Mouse (Mus musculus) embryonic facial prominence, embryonic 10.5 days (tissue): ENCODE results near the gene Gm27021. TPM values are rescaled to one million over a fixed set of nuclear protein-coding genes. Genes with fewer than 3 reads are reported as not detected.

ENCODE experiments used
- DNase-seq: peaks from one replicate; pipeline ENCODE4 v3.0.0-alpha.2; 2017; ENCODE audit warnings: low spot score
- H3K27ac ChIP-seq: fragments of 300-500 bp; sonication (generic); replicated peaks from 2 replicates; pipeline ENCODE4 v1.5.1; 2016; ENCODE audit warnings: mild to moderate bottlenecking
- H3K27me3 ChIP-seq: fragments of 300-500 bp; sonication (generic); replicated peaks from 2 replicates; pipeline ENCODE4 v1.6.1; 2016; ENCODE audit warnings: low read depth, mild to moderate bottlenecking; ENCODE audit not compliant: poor library complexity, severe bottlenecking
- H3K36me3 ChIP-seq: fragments of 300-500 bp; sonication (generic); replicated peaks from 2 replicates; pipeline ENCODE4 v1.6.1; 2016; ENCODE audit warnings: mild to moderate bottlenecking, moderate library complexity
- H3K4me1 ChIP-seq: fragments of 300-500 bp; sonication (generic); 2 replicates; pipeline ENCODE4 v1.6.1; 2016
- H3K4me3 ChIP-seq: fragments of 300-500 bp; sonication (generic); 2 replicates; pipeline ENCODE4 v1.5.1; 2016; ENCODE audit warnings: mild to moderate bottlenecking, moderate library complexity
- H3K9me3 ChIP-seq: fragments of 300-500 bp; sonication (generic); 2 replicates; pipeline ENCODE4 v1.6.1; 2016; ENCODE audit warnings: mild to moderate bottlenecking
- WGBS: fragments of 180-500 bp; shearing (Covaris S2); methylation state at CpG from one replicate; pipeline ENCODE4 v1.1.7; 2016; 5-methylcytosine and 5-hydroxymethylcytosine counted together
- polyA plus RNA-seq: library from polyadenylated mRNA; unstranded; fragments of >200 nt; fragmentation: Nextera tagmentation; extraction: Ambion mirVana; gene quantifications from 2 replicates; pipeline ENCODE4 v1.2.1, GENCODE M21; 2016

Gene Gm27021
- polyA plus RNA-seq: 3.7 and 4.2 TPM in 2 replicates

DNA sequence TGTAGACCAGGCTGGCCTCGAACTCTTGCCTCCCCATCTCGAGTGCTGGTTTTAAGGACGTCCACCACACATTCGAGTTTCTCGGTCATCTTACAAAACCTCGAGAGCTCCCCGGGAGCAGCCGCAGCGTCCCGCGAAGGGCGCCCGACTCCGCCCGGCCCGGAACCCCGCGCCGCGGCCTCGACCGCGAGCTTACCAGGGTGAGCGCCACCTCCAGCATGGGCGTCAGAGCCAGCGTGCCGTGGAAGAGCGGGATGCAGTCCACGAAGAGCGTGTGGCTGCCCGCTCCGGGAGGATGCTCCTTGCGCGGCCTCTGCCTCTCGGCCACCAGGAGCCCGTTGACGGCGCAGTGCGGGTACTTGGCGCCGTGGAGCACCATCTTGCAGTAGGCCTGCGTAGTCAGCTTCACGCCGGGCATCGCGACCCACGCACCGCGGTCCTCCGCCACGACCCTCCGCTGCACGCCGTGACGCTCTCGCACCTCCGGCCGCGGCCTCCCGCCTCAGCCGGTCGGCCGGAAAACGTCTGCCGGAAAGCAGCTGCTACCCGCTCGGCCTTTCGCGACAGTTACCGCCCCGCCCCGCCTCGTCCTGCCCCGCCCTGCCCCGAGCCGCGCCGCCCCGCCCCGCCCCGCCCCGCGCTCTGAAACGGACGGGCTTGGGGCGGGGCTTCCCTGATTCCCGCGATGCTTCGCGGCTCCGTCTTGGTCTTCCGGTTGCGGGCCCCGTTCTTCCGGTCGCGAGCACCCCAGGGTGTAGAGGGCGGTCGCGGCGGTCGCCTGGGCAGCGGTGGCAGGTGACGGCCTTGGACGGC, at the start of gene Gm27021, which contains the start of gene Cox4i1:
Gm27021 (minus strand) TSS at position 519 of the 813 bp plus-strand sequence.
Cox4i1 (plus strand) TSS at position 662 of the 813 bp plus-strand sequence.
- Histone ChIP-seq H3K36me3 (peaks cover 59% of the 10 kb centered on the region), H3K27ac (peak within 1 kb of the TSS; percentile 93), H3K27me3 (no peaks in the 10 kb centered on the region), H3K9me3 (no peaks in the 10 kb centered on the region), H3K4me1 (peaks cover 61% of the 10 kb centered on the region), H3K4me3 (peak within 1 kb of the TSS; percentile 99)
- under 1% methylated on average over 105 of the region's 105 CpGs for WGBS
- DNase-seq: peak; percentile 99

DNA sequence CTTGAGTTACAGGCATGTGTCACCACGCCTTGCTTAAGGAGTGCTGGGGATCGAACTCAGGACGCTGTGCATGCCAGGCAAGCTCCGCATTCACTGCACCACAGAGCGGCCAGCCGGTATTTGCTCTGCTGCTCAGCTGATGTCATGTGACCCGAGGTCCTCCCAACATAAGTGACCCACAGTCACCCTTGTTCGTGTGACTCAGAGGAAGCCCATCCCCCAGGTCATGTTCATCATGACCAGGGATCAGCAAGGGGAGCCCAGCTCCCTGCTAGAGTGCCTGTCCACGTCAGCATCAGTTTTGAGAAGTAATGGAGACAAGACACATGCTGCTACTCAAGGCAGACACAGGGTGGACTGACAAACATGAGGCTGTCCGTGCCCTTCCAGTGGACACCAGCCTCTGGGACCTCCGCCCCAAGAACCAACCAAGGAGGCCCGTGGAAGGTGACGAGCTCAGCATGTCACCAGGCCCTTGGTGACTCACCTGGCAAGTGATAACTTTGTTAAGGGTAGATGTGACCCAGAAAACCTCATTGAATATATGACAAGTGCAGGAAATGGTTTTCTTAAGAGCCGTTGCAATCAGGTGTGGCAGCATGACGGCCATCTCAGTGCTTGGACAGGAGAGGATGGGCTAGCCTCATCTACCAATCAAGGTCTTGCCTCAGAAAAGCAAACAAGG, 48.3 kb upstream of the Gm27021 start:
- H3K27me3 ChIP-seq: no peaks in the 10 kb centered on the region
- 82% methylated on average over 15 of the region's 15 CpGs for WGBS
- no peak for DNase-seq

DNA sequence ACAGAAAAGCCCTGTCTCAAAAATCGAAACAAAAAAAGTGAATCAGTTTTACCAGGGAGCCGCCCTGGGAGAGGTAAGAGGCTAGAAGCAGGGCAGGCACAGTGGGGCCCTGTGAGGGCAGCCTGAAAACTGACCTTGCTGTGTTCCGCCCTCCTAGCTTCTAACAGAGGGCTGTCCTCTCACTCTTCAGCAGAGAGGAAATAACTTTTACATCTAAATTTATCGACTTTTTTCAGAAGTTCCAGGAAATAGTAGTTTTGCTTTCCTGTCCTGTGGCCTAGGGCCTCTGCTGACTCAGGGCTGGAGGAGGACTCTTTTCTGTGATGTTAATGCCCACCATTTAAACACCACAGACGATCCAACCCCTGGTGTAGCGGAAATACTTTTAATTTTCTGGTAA, 47.3 kb upstream of the Gm27021 start:
- peaks cover 10% of the 10 kb centered on the region; the same call in 1 of the 2 replicates for H3K4me1 ChIP-seq
- no peaks in the 10 kb centered on the region for H3K9me3 ChIP-seq
- no peak overlapping the region for H3K4me3 ChIP-seq
- H3K27ac ChIP-seq: no peak overlapping the region
- DNase-seq: no peak
- H3K36me3 ChIP-seq: no peaks in the 10 kb centered on the region
- WGBS: 79% methylated on average over 6 of the region's 6 CpGs
- no peaks in the 10 kb centered on the region for H3K27me3 ChIP-seq

More for the DNA sequence above, 48.3 kb upstream of the Gm27021 start:
- Histone ChIP-seq H3K27ac (no peak overlapping the region), H3K9me3 (no peaks in the 10 kb centered on the region), H3K4me3 (no peak overlapping the region), H3K4me1 (peaks cover 10% of the 10 kb centered on the region; the same call in 1 of the 2 replicates), H3K36me3 (no peaks in the 10 kb centered on the region)

- Histone ChIP-seq H3K27ac (no peak overlapping the region), H3K4me3 (no peak overlapping the region), H3K9me3 (no peaks in the 10 kb centered on the region), H3K36me3 (no peaks in the 10 kb centered on the region), H3K27me3 (0 out of 2 replicates have a peak, but pooled peaks cover 2% of the 10 kb centered on the region), H3K4me1 (peaks cover 5% of the 10 kb centered on the region; the same call in 1 of the 2 replicates)
- no peak for DNase-seq
- WGBS: 83% methylated on average over 10 of the region's 10 CpGs
Observed at GRCm38 (mm10) chr8:120709176-120709575, 41.3 kb upstream of the Gm27021 start.

DNA sequence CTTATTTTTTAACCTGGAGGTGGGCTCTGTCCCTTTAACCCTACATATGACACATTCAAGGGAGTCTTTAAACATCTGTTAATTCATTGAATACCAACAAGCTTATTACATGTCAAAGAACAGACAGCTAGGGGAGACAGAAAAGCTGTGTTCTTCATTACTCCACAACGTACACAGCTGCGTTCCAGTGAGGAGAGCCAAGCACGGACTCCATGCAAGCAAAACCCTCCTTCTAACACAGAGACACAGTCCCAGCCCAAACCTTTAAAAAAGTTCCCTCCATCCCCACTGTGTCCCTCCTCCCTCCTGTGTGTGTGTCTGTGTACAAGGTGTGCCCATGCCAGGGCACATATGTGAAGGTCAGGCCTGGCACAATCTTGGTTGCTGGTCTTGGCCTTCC, 38.3 kb upstream of the Gm27021 start:
- Histone ChIP-seq H3K27me3 (peaks cover 15% of the 10 kb centered on the region), H3K4me3 (no peak overlapping the region), H3K9me3 (no peaks in the 10 kb centered on the region), H3K27ac (no peak overlapping the region), H3K36me3 (no peaks in the 10 kb centered on the region), H3K4me1 (peaks cover 8% of the 10 kb centered on the region)
- DNase-seq: no peak
- 84% methylated on average over 3 of the region's 3 CpGs for WGBS

- no peak for DNase-seq
- Histone ChIP-seq H3K27me3 (peaks cover 15% of the 10 kb centered on the region), H3K36me3 (no peaks in the 10 kb centered on the region), H3K4me1 (peaks cover 13% of the 10 kb centered on the region), H3K9me3 (no peaks in the 10 kb centered on the region), H3K4me3 (no peak overlapping the region), H3K27ac (no peak overlapping the region)
- 87% methylated on average over 15 of the region's 15 CpGs for WGBS
Observed at GRCm38 (mm10) chr8:120705163-120705562, 37.3 kb upstream of the Gm27021 start.

DNA sequence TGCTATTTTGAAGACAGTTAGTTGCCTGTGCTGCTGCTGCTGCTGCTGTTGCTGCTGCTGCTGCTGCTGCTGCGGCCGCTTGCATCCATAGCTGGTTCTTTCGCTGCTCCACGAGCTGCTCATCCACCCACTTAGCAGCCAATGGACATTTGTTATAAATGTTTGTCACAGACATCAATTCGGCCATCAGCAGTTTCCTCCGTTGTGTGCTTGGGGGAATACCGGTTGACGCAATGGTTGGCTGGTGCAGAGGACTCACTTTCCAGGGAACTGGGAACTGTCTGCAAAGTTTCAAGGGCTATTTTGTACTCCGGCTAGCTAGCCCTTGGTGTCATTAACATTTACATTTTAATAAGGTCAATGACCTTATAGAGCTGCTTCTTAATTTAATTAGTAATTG, 36.3 kb upstream of the Gm27021 start:
- no peak for DNase-seq
- peaks cover 15% of the 10 kb centered on the region for H3K27me3 ChIP-seq
- H3K36me3 ChIP-seq: no peaks in the 10 kb centered on the region
- WGBS: 79% methylated on average over 9 of the region's 9 CpGs
- no peak overlapping the region for H3K4me3 ChIP-seq
- peaks cover 18% of the 10 kb centered on the region for H3K4me1 ChIP-seq
- H3K9me3 ChIP-seq: no peaks in the 10 kb centered on the region
- no peak overlapping the region for H3K27ac ChIP-seq

DNA sequence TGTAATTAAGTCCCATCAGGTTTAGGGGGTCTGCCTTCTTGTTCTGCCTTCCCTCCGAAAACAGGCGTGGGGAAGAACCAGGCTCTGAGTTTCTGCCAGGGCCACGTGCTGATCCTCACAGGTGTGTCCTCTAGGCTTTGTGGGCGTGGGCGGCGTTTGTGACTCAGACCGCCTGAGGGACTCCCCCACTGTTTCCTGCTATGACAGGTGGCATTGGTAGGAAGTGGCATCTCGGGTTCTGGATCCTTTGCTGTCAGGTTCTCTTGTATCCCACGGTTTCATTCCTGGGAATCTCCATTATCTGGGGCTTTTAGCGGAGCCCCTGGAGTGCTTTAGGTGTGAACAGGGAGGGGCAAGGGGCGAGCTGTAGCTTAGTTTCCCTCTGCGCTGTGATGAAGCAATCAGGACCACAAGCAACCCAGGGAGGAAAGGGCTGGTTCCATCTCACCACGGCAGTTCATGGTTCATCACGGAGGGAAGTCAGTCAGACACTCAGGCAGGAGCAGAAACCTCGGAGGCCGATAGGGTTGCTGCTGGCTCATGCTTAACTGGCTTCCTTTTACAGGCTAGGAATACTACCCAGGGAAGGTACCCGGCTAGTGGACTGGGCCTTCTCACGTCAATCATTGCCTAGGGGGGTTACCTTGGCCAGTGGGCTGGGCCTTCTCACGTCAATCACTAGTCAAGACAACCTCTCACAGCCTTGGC, 34.0 kb upstream of the Gm27021 start:
- no peaks in the 10 kb centered on the region for H3K36me3 ChIP-seq
- 67% methylated on average over 19 of the region's 19 CpGs for WGBS
- DNase-seq: no peak
- peaks cover 15% of the 10 kb centered on the region for H3K27me3 ChIP-seq
- peaks cover 18% of the 10 kb centered on the region for H3K4me1 ChIP-seq
- H3K4me3 ChIP-seq: no peak overlapping the region
- H3K9me3 ChIP-seq: peaks cover 4% of the 10 kb centered on the region
- no peak overlapping the region for H3K27ac ChIP-seq

GRCm38 (mm10) chr8:120700053-120700452, 32.2 kb upstream of the Gm27021 start:
- no peak for DNase-seq
- H3K4me3 ChIP-seq: no peak overlapping the region
- WGBS: 85% methylated on average over 4 of the region's 4 CpGs
- H3K4me1 ChIP-seq: peaks cover 23% of the 10 kb centered on the region
- peaks cover 20% of the 10 kb centered on the region for H3K27me3 ChIP-seq
- no peaks in the 10 kb centered on the region for H3K36me3 ChIP-seq
- H3K9me3 ChIP-seq: peaks cover 4% of the 10 kb centered on the region
- H3K27ac ChIP-seq: no peak overlapping the region

DNA sequence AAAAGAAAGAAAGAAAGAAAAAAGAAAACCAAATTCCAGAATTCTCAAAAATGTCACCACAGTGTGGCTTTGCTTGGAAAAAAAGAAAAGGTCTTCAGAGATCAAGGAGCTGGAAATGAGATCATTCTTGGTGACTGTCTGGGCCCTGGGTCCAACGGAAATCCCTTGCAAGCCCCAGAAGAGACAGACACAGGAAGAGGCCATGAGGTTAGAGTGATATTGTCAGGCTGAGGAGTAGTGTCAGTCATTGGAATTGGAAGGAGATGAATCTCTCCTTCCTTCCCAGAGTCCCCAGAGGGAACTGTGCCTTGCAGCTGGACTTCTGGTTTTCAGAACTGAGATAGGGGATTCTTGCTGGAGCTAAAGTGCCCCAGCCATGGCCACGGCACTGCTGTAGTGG, 31.7 kb upstream of the Gm27021 start:
- Histone ChIP-seq H3K4me1 (peaks cover 22% of the 10 kb centered on the region), H3K27ac (no peak overlapping the region), H3K4me3 (no peak overlapping the region), H3K27me3 (peaks cover 19% of the 10 kb centered on the region), H3K36me3 (no peaks in the 10 kb centered on the region), H3K9me3 (peaks cover 4% of the 10 kb centered on the region)
- 73% methylated on average over 2 of the region's 2 CpGs for WGBS
- no peak for DNase-seq

DNA sequence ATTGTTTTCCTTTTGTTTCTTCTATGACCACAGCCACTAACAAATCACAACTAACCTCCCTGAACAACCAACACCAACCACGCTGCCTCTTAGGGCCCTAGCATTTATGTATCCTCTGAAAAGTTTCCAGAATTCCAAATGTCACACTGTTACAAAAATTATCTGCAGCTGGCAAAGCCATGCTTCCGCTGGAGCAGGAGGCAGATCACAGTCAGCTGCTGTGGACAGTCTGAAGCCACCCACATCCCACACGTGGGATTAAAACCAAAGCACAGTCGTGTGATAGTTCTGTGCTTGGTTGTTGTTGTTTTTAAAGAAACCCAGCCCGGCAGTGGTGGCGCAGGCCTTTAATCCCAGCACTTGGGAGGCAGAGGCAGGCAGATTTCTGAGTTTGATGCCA, 31.2 kb upstream of the Gm27021 start:
- no peaks in the 10 kb centered on the region for H3K36me3 ChIP-seq
- peaks cover 24% of the 10 kb centered on the region for H3K4me1 ChIP-seq
- H3K9me3 ChIP-seq: peaks cover 4% of the 10 kb centered on the region
- H3K27ac ChIP-seq: no peak overlapping the region
- 81% methylated on average over 6 of the region's 6 CpGs for WGBS
- peaks cover 19% of the 10 kb centered on the region for H3K27me3 ChIP-seq
- DNase-seq: no peak
- H3K4me3 ChIP-seq: no peak overlapping the region

DNA sequence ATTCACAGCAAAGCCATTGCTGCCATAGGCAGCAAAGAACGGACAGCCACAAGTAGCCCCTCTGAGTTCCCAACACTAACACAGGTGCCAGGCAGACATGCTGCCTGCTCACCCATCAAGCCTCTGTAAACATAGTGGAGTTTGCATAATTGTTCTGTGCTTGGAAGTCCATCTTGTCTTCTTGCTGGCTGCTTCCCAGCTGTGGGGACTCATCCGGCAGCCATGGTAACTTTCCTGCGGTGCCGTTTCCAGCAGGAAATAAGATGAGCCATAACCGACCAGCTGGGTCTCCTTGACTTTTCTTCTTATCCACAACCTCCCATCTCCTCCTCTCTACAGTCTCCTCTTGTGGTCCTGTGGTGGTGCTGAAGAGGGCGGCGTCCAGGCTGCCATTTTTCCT, 30.5 kb upstream of the Gm27021 start:
- Histone ChIP-seq H3K9me3 (peaks cover 4% of the 10 kb centered on the region), H3K36me3 (no peaks in the 10 kb centered on the region), H3K27ac (no peak overlapping the region), H3K4me3 (no peak overlapping the region), H3K27me3 (peaks cover 19% of the 10 kb centered on the region), H3K4me1 (peaks cover 29% of the 10 kb centered on the region)
- WGBS: 94% methylated on average over 7 of the region's 7 CpGs
- DNase-seq: no peak
